Mouse (Mus musculus) heart, embryonic 15.5 days (tissue): ENCODE measurements around the gene Uprt. TPM values are rescaled to one million over a fixed set of nuclear protein-coding genes. Genes with fewer than 3 reads are reported as not detected.

Source experiments
- ATAC-seq: fragments of 200-750 bp; cut with Nextera tagmentation; replicated peaks from 2 replicates; pipeline ENCODE4 v1.8.0; 2017; ENCODE audit warnings: low read depth, moderate TSS enrichment; ENCODE audit not compliant: insufficient number of reproducible peaks, insufficient read depth, low FRiP score
- H3K27ac ChIP-seq: fragments of 300-500 bp; sonication (generic); 2 replicates; pipeline ENCODE4 v1.5.1; 2015; ENCODE audit warnings: mild to moderate bottlenecking, inconsistent platforms
- H3K27me3 ChIP-seq: fragments of 300-500 bp; sonication (generic); 2 replicates; pipeline ENCODE4 v1.6.1; 2015; ENCODE audit warnings: inconsistent platforms
- H3K36me3 ChIP-seq: fragments of 300-500 bp; sonication (generic); 2 replicates; pipeline ENCODE4 v1.6.1; 2015; ENCODE audit warnings: mild to moderate bottlenecking, inconsistent platforms
- H3K4me1 ChIP-seq: fragments of 300-500 bp; sonication (generic); replicated peaks from 2 replicates; pipeline ENCODE4 v1.6.1; 2015; ENCODE audit warnings: inconsistent platforms
- H3K4me2 ChIP-seq: fragments of 300-500 bp; sonication (generic); 2 replicates; pipeline ENCODE4 v1.6.1; 2015; ENCODE audit warnings: inconsistent platforms, mild to moderate bottlenecking, moderate library complexity
- H3K4me3 ChIP-seq: fragments of 300-500 bp; sonication (generic); 2 replicates; pipeline ENCODE4 v1.5.1; 2015; ENCODE audit warnings: mild to moderate bottlenecking, inconsistent platforms
- H3K9ac ChIP-seq: fragments of 300-500 bp; sonication (generic); 2 replicates; pipeline ENCODE4 v1.6.1; 2015; ENCODE audit warnings: mild to moderate bottlenecking, inconsistent platforms
- H3K9me3 ChIP-seq: fragments of 300-500 bp; sonication (generic); replicated peaks from 2 replicates; pipeline ENCODE4 v1.6.1; 2016; ENCODE audit warnings: inconsistent platforms
- WGBS: fragments of 180-500 bp; shearing (Covaris S2); methylation state at CpG from one replicate; pipeline ENCODE4 v1.1.7; 2015; ENCODE audit warnings: mixed read lengths; 5-methylcytosine and 5-hydroxymethylcytosine counted together
- polyA plus RNA-seq: library from polyadenylated mRNA; unstranded; fragments of >200 nt; fragmentation: Nextera tagmentation; extraction: Ambion mirVana; gene quantifications from 2 replicates; pipeline ENCODE4 v1.2.1, GENCODE M21; 2015

Uprt gene
- polyA plus RNA-seq, 1 experiment from 2014 or later: 1.2 TPM

- Histone ChIP-seq H3K27me3 (0 out of 2 replicates have a peak, but pooled peaks cover under 1% of the 10 kb centered on the region), H3K4me2 (no peak overlapping the region), H3K9me3 (no peaks in the 10 kb centered on the region), H3K27ac (no peak overlapping the region), H3K9ac (no peak overlapping the region), H3K36me3 (no peaks in the 10 kb centered on the region), H3K4me3 (no peak overlapping the region), H3K4me1 (no peaks in the 10 kb centered on the region)
- no peak for ATAC-seq
- 80% methylated on average over 5 of the region's 5 CpGs for WGBS
These were observed 19.1 kb downstream of the Uprt start for GRCm38 (mm10) chrX:104501765-104502164.

- Histone ChIP-seq H3K9ac (no peak overlapping the region), H3K4me1 (no peaks in the 10 kb centered on the region), H3K27ac (no peak overlapping the region), H3K9me3 (no peaks in the 10 kb centered on the region), H3K4me2 (no peak overlapping the region), H3K27me3 (no peaks in the 10 kb centered on the region), H3K36me3 (no peaks in the 10 kb centered on the region), H3K4me3 (no peak overlapping the region)
- no peak for ATAC-seq
- WGBS: 78% methylated on average over 4 of the region's 4 CpGs
These were observed 60.0 kb downstream of the Uprt start for GRCm38 (mm10) chrX:104542635-104543034.

DNA sequence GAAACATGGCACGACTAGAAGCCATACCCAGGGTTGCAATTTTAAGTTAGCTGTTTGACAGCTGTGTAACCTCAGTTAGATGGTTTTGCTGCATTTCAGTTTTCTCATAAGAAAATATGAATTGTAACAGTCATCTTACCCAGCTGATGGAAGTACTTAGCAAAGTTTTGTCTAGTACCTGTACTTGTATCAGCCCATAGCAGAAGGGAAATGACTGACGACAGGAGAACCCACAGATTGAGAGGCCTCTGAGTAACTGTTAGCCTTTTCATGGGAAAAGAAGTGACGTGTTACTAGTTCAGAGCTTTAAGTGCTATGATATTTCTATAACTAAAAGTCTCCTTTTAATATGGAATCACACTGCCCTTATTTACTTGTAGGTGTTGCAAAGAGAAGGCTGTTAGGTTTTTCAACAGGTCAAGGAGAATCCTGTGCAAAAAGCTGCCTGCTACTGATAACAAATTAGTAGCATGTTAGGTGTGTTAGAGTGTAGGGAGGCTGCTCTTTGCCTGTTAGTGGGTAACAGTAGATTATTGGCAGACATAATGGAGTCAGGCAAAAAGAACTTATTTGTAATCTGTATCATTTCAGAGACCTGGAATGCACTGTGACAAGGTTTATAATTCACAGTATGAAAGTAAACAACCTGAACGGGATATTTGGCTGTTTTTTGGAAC lies 61.4 kb downstream of the Uprt start:
- Histone ChIP-seq H3K9me3 (no peaks in the 10 kb centered on the region), H3K27me3 (no peaks in the 10 kb centered on the region), H3K9ac (no peak overlapping the region), H3K4me2 (no peak overlapping the region), H3K4me3 (no peak overlapping the region), H3K27ac (no peak overlapping the region), H3K4me1 (no peaks in the 10 kb centered on the region), H3K36me3 (no peaks in the 10 kb centered on the region)
- whole genome bisulfite sequencing: 71% methylated on average over 4 of the region's 4 CpGs
- ATAC-seq: no peak

GRCm38 (mm10) chrX:104545283-104545682 lies 62.7 kb downstream of the Uprt start:
- Histone ChIP-seq H3K4me1 (no peaks in the 10 kb centered on the region), H3K27ac (no peak overlapping the region), H3K4me2 (no peak overlapping the region), H3K9me3 (no peaks in the 10 kb centered on the region), H3K4me3 (no peak overlapping the region), H3K36me3 (no peaks in the 10 kb centered on the region), H3K27me3 (no peaks in the 10 kb centered on the region), H3K9ac (no peak overlapping the region)
- WGBS: 90% methylated on average over 1 of the region's 1 CpGs
- ATAC-seq: no peak

Other genes starting within 250 kb of the Uprt start
- gene Abcb7, start 69.0 kb upstream of the Uprt start, polyA plus RNA-seq: 8.0 and 8.2 TPM in 2 replicates
- gene Zdhhc15, start 188.2 kb downstream of the Uprt start, polyA plus RNA-seq: 4.1 and 5.4 TPM in 2 replicates